Mouse (Mus musculus): ENCODE results near the gene Pde4d.
A peak's percentile ranks its signal among the peaks of the same experiment; 100 is the strongest.

The Pde4d gene

GRCm38 (mm10) chr13:109481446-109481845, 1031.7 kb downstream of the Pde4d start:
- no peak for DNase-seq (ENCODE audit: low read depth, low spot score)

DNA sequence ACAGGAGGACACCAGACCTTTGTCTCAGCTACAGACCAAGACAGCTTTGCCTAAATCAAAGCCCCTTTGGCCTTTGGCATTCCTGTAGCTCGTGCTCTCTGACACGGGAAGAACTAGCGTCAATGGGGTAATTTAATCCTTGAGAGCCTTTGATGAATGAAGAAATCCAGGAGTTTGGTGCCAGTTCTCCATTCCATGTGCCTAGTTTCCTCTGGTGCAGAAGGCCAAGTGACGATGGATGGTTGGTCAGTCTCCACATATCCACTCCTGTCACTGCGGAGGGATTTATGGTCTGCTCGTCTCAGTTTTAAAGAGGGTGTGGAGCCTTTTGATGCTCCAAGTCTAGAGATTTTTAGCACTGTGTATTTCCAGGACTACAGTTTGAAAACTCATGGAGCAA, 1036.4 kb downstream of the Pde4d start:
- DNase-seq (ENCODE audit: low read depth, low spot score) = no peak

GRCm38 (mm10) chr13:109487378-109487777, 1037.6 kb downstream of the Pde4d start:
- no peak for DNase-seq (ENCODE audit: low read depth, low spot score)

DNA sequence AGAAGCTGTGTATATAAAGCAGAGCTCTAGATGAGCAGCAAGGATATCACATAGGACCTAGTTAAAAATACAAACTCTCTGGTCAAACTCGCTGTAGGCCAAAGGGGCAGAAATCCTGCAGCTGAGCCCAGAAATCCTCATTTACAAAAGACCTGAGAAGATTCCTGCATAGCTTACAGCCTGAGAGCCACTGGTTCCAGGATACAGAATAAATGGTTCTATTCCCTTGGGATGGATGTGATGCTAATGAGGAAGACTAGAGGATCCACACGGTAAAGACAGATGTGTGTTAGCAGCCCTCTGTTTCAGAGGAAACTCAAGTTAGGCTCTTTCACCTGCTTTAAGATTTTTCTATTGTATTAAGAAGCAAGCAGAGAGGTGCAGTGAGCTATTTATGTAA, 1041.1 kb downstream of the Pde4d start:
- no peak for DNase-seq (ENCODE audit: low read depth, low spot score)

DNA sequence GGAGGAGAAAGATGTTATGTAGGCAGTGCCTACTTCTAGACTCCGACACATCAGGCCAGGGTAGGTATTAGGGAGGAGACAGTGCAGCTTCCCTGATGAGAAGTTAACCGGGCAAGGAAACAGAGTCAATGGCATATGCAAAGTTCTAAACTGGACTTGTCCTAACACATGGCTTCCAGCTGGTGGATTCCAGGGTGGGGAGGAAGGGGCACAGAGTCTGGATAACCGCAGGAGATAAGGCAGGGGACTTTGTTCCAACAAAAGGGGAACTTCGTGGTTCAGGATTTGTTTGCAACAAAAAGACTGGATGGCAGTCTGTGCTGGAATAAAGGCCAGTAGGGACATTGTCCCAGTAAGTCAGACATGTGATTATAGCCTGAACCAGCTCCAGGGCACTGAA, 1042.1 kb downstream of the Pde4d start:
- DNase-seq (ENCODE audit: low read depth, low spot score) = no peak

DNA sequence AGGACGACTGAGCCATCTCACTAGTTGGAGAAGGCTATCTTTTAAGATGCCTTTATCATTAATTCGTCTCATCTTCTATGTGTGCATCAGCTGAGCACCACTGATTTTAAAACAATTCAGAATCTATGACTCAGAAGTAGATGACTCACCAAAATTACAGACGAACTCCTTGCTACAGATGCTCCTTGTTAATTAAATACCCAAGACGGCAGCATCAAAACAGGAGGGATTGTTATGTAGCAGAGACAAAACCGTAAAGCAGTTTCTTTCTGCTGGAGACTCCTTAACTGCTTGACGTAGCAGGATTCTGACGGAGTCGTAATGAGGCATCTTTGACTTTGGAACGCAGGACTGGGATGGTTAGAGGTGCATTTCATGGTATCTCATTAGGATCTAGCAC, 1050.6 kb downstream of the Pde4d start:
- no peak for DNase-seq (ENCODE audit: low read depth, low spot score)

- DNase-seq (ENCODE audit: low read depth, low spot score) = no peak
Observed at GRCm38 (mm10) chr13:109502796-109503195, 1053.0 kb downstream of the Pde4d start.

DNA sequence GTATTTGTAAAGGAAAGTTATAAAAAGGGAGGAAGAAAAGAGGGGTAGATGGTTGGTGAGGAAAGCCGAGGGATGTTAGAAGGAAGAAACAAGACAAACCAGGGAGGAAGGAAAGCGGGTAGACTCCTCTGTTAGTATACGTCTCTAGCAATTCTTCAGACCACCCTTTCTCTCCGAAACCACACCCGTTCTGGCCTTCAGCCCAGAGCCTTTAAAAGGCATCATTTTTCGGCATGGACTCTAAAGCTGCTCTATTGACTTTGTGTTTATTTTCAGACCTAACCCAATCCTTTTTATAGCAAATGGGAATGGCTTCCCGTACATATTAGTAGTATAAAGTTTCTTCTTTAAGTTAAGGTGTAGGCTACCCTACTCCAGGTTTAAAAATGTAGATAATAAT, 1057.0 kb downstream of the Pde4d start:
- DNase-seq (ENCODE audit: low read depth, low spot score) = no peak

DNA sequence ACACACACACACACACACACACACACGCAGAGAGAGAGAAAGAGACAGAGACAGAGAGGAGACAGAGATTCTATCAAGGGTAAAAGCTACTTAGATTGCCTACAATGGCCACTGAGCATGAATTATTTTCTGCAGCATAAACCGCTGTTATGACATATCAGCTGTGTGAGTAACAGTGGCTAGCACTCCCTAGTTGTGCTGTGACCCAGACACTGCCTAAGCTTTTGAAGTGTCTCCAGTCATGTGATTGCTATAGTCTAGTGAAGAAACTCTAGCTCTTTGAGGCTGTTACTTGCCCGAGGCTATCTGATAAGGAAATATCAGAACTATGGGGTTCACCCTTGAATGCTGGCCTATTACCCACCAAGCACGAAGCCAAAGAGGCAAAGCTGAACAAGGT, 1058.7 kb downstream of the Pde4d start:
- no peak for DNase-seq (ENCODE audit: low read depth, low spot score)

GRCm38 (mm10) chr13:109518194-109518593, 1068.4 kb downstream of the Pde4d start:
- DNase-seq (ENCODE audit: low read depth, low spot score) = no peak

GRCm38 (mm10) chr13:109519485-109519884, 1069.7 kb downstream of the Pde4d start:
- no peak for DNase-seq (ENCODE audit: low read depth, low spot score)

DNA sequence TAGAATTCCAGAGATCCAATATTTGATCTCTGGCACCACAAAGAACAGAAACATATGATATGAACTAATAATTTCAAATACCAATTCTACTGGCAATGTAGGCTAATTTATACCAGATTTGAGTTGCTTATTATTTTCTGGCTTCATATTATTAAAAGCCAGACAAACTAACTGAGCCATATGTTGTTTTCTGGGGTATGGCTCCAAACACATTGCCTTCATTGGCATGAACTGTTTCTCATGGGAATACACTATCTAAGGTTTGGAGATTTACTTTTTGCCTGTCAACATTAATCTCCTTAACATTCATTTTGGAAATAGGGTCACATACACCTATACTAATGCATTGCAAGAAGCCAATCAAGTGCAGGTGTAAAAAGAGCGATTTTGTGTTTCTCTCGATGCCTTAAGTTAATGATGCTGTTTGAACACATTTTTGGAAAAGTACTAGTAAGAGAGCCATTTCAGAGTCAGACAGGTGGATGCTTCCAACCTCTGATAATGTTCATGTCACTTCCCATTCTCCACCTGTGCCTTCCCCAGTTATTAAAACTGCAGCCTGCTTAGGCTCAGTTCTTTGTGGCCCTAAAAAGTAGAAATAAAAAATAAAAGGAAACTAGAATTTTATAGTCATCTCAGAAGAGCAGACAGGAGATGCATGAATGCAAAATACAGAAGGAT, 1070.4 kb downstream of the Pde4d start:
- no peak for DNase-seq (ENCODE audit: low read depth, low spot score)

- no peak for DNase-seq (ENCODE audit: low read depth, low spot score)
Observed at GRCm38 (mm10) chr13:109533838-109534523, 1084.2 kb downstream of the Pde4d start.

DNA sequence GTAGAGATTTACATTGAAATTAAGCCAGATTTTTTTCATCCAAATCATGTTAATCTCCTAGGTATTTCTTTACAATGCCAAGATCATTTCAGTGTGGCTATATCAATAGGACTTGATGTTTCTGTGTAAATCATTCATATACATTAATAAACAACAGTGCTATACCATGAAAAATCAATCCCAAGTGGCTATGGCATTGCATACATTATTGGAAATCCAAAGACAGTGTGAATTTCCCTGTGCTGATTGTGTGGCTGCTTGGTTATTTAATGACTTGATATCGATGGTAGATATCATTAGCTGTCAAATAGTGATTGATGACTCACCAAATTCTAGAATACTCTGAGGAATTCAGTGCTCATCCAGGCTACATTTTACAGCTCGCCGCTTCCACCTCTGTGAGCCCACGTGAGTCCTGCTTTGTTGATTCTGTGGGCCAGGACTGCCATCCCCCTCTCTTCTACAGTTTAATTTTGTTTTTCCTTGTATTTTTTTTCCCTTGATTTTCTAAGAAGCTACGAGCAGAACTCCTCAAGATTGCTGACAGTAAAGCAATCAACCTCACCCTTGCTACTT, 1085.0 kb downstream of the Pde4d start:
- no peak for DNase-seq (ENCODE audit: low read depth, low spot score)

GRCm38 (mm10) chr13:109536636-109537035, 1086.9 kb downstream of the Pde4d start:
- DNase-seq (ENCODE audit: low read depth, low spot score) = no peak

GRCm38 (mm10) chr13:109539371-109539770, 1089.6 kb downstream of the Pde4d start:
- no peak for DNase-seq (ENCODE audit: low read depth, low spot score)

DNA sequence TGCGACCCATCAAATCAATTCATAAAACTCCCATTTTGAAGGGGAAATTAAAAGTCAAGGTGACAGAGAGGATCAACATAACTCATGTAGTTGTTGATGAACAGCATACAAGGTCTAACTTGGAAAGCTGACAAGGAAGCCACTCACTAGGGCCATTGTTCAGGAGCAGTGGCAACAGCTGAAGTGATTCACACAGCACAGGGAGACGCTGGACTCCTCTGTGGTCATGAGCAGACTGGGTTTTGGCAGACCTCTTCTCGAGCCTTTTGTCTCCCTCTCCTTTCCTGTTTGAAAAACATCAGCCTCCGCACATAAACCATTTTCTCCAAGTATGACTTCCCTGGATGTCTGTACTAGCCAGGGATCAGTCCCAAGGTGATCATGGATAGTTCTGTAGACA, 1094.9 kb downstream of the Pde4d start:
- DNase-seq (ENCODE audit: low read depth, low spot score) = no peak

GRCm38 (mm10) chr13:109546337-109546736, 1096.6 kb downstream of the Pde4d start:
- DNase-seq (ENCODE audit: low read depth, low spot score) = no peak

DNA sequence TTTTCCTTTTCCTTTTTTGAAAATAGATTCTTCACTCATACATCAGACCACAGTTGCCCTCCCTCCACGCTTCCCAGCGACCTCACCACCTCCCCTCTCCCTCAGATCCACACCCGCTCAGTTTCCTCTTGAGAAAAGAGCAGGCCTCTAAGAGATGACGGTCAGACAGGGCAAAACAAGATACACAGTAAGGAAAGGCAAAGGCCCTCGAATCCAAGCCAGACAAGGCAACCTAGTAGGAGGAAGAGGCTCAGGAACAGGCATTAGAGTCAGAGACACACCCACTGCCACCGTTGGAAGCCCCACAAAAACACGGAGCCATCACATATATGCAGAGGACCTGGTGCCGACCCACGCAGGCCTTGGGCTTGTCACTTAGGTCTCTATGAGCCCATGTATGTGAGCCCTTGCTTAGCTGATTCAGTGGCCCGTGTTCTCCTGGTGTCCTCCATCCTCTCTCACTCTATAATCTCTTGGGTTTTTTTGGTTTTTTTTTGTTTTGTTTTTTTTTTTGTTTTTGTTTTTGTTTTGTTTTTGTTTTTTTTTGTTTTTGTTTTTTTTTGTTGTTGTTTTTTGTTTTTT, 1097.3 kb downstream of the Pde4d start:
- DNase-seq (ENCODE audit: low read depth, low spot score) = no peak

- DNase-seq (ENCODE audit: low read depth, low spot score) = peak; percentile 77
Observed at GRCm38 (mm10) chr13:109547700-109548099, 1098.0 kb downstream of the Pde4d start.

DNA sequence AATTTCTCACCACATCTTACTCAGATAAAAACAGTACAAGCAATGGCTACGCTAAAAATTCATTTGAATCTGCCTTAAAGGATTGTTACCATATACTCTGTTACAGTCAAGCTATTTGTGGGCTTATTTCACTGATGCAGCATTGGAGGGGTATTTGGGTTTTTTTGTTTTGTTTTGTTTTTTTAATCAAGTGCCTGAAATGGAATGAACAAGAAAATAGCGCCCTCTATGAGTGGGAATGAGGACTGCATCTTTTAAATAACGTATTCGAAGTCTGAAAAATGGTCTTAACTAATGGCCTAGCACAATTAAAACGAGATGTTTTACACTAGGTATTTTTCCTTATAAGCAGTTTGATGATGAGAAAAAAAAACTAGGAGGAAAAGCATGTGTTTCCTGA, 1098.5 kb downstream of the Pde4d start:
- no peak for DNase-seq (ENCODE audit: low read depth, low spot score)

DNA sequence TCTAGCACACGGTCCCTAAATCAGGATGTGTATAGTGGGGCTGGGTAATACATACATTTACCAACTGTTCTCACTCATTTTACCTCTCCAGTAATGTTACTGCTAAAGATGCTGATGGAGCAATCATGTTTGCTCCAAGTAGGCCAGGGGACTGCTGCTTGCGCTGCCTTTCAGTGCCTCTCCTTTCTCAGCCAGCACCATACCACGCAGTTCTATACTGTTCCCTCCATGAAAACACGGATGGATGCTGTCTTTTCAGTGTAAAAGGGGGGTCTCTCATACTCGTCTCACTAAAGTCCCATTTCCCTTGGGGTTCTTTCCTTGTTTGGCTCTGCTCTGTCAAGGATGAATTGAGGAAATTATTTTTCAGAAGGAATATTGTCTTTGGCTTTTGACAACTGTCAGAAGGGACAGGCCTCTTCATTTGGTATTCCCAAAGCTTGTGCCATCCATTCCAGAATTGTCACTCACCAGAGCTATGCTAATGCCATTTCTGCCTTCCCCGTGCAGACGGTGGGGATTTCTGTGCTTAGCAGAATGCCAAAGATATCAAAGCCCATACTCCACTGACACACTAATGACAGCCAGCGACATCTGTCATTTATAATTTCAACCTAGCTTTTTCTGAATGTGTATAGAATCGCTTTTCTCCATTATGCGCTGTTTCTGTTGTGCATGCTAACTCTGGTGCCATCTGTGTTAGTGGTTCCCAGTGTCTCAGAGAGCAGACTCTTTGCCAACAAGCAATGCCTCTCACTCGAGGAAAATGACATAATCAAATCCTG, 1099.2 kb downstream of the Pde4d start:
- DNase-seq (ENCODE audit: low read depth, low spot score) = no peak

Data from telencephalon, adult 2 months (tissue).